Mouse (Mus musculus) brain, embryonic 14.5 days (tissue): ENCODE measurements around the gene Slc2a1.

ENCODE experiments used
- CTCF ChIP-seq: fragments of 200-500 bp; IDR thresholded peaks from 2 replicates; pipeline ENCODE4 v1.5.1; 2012; ENCODE audit warnings: inconsistent platforms, mild to moderate bottlenecking, moderate library complexity, borderline replicate concordance; ENCODE audit not compliant: insufficient read depth, insufficient read length; ENCODE audit errors: extremely low read depth
- POLR2A ChIP-seq: fragments of 200-500 bp; IDR thresholded peaks from 2 replicates; pipeline ENCODE4 v1.6.1; 2012; ENCODE audit warnings: mild to moderate bottlenecking, inconsistent platforms, borderline replicate concordance; ENCODE audit not compliant: poor library complexity, insufficient read depth, insufficient read length, severe bottlenecking; ENCODE audit errors: extremely low read depth

- TF ChIP-seq CTCF (no peak), POLR2A (no peak)
Observed at GRCm38 (mm10) chr4:119127229-119127628, 18.7 kb downstream of the Slc2a1 start.
